9 mouse cellular contexts compared by ENCODE assay signal in the genomic region with DNA sequence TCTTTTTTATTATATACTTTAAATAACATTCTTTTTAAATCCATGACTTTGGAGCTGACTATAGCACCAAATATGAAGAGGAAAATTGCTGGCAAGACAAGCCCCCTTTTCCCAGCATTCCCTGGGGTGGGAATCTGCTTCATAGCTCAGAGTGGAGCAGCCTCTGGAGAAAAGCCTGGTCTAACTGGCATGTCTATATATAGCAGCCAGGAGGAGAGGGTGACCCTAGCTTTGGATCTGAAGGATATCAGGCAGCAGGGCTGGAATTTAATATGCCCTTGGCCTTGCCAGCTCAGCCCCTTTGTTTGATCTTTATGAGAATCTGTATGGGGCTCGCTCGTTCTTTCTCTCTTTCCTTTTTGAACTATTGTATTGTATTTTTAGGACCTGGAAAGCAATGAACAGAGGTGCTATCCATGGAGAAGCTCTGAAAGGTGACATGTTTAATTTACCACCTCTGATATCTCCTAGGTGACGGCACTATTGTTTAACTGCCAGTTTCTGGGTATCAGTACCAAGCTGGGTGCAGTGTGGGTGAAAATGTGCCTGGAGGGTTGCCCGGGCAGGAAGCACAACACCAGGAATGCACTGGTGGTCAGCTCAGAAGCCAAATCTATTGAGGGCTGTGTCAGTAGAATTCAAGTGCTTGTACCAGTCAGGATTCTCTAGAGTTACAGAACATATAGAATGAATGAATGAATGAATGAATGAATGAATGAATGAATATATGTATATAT. TPM values are rescaled to one million over a fixed set of nuclear protein-coding genes. Genes with fewer than 3 reads are reported as not detected.
DNase-seq lines count a peak whose midpoint lies in the region.
"Had no signal": no experiment of that assay in that cellular context is flagged by ENCODE, and none has a peak within 500 bp of the region (broad histone marks: within the 10 kb centered on the region; RNA-seq: fewer than 3 reads in every experiment).

A gene (minus strand): TSS at position 90 of the 737 bp plus-strand sequence.

- intact Hi-C loops in heart, postnatal 36 days (cut with DNase I): no loop called here

- DNase-seq in cerebellum, postnatal 14 days: peak; percentile 75 to 79
- no peak for DNase-seq in cerebellum, adult 9-11 months
- DNase-seq in layer of hippocampus, postnatal 14 days (ENCODE audit: low spot score in 2 of 2): peak; percentile 7 to 67
- DNase-seq in layer of hippocampus, adult 18-20 months (ENCODE audit: low spot score in 2 of 2): no peak
- peak; percentile 14 for DNase-seq in gastrocnemius, postnatal 25 days
- peak; percentile 39 to 56 for DNase-seq in heart, postnatal 36 days
- DNase-seq in lung, postnatal 36 days: no peak
- no peak for DNase-seq in frontal cortex, postnatal 25 days (ENCODE audit: low spot score in 2 of 2)
- DNase-seq: kidney, adult 8-10 months had no signal

RNA-seq across cellular contexts. Expression of the gene that starts here (rescaled TPM):
- total RNA-seq in layer of hippocampus, postnatal 14 days (2021): not detected
- not detected for total RNA-seq in layer of hippocampus, adult 18-20 months (2021)
- total RNA-seq in gastrocnemius, postnatal 25 days (2021): 1 to 10 TPM in 1 of 2 experiments, not detected in 1; 1.7 TPM
- total RNA-seq in heart, postnatal 36 days (2021): 1 to 10 TPM; 5.4 to 7.2 TPM

Comparison
In these comparisons a context has a peak if more than half of its experiments do, and no peak if none do; other contexts are left out.
1. DNase-seq: peak in cerebellum, postnatal 14 days (2 of 2), gastrocnemius, postnatal 25 days (single experiment) and heart, postnatal 36 days (2 of 2); none in cerebellum, adult 9-11 months (single experiment), layer of hippocampus, adult 18-20 months (0 of 2), lung, postnatal 36 days (single experiment) and frontal cortex, postnatal 25 days (0 of 2).
2. Peak in DNase-seq in layer of hippocampus, postnatal 14 days; RNA of the gene not detected or under 1 TPM.